Mouse (Mus musculus) liver, postnatal 0 days (tissue): ENCODE data around the gene Hivep3. TPM values are rescaled to one million over a fixed set of nuclear protein-coding genes. Genes with fewer than 3 reads are reported as not detected.

ENCODE experiments used
- ATAC-seq: fragments of 200-750 bp; cut with Nextera tagmentation; 2 replicates; pipeline ENCODE4 v1.8.0; 2017; ENCODE audit warnings: mild to moderate bottlenecking, moderate library complexity
- DNase-seq: peaks from one replicate; pipeline ENCODE4 v3.0.0-alpha.2; 2016
- H3K27ac ChIP-seq: fragments of 300-500 bp; sonication (generic); 2 replicates; pipeline ENCODE4 v1.5.1; 2014; ENCODE audit warnings: antibody characterized with exemption, moderate library complexity, mild to moderate bottlenecking, low read depth
- H3K27me3 ChIP-seq: fragments of 300-500 bp; sonication (generic); 2 replicates; pipeline ENCODE4 v1.6.1; 2014; ENCODE audit warnings: low read length, control low read depth, mixed read lengths; ENCODE audit not compliant: insufficient read depth
- H3K36me3 ChIP-seq: fragments of 300-500 bp; sonication (generic); replicated peaks from 2 replicates; pipeline ENCODE4 v1.6.1; 2014; ENCODE audit warnings: mild to moderate bottlenecking, control low read depth, low read length, moderate library complexity, mixed read lengths; ENCODE audit not compliant: insufficient read depth
- H3K4me1 ChIP-seq: fragments of 300-500 bp; sonication (generic); 2 replicates; pipeline ENCODE4 v1.6.1; 2014; ENCODE audit warnings: antibody characterized with exemption, mild to moderate bottlenecking, control low read depth; ENCODE audit not compliant: insufficient read depth
- H3K4me2 ChIP-seq: fragments of 300-500 bp; sonication (generic); 2 replicates; pipeline ENCODE4 v1.6.1; 2014; ENCODE audit warnings: low read depth, mild to moderate bottlenecking, low read length, moderate library complexity, mixed read lengths
- H3K4me3 ChIP-seq: fragments of 300-500 bp; sonication (generic); 2 replicates; pipeline ENCODE4 v1.5.1; 2014; ENCODE audit warnings: low read depth, low read length
- H3K9ac ChIP-seq: fragments of 300-500 bp; sonication (generic); replicated peaks from 2 replicates; pipeline ENCODE4 v1.6.1; 2014; ENCODE audit warnings: mild to moderate bottlenecking, moderate library complexity
- H3K9me3 ChIP-seq: fragments of 300-500 bp; sonication (generic); 2 replicates; pipeline ENCODE4 v1.6.1; 2016; ENCODE audit warnings: mild to moderate bottlenecking, control low read depth, low read length, mixed read lengths
- CTCF ChIP-seq: sonication (generic); IDR thresholded peaks from 2 replicates; pipeline ENCODE4 v1.5.1; 2016; ENCODE audit warnings: antibody characterized with exemption, low read depth
- EP300 ChIP-seq: IDR thresholded peaks from 2 replicates; pipeline ENCODE4 v1.6.1; 2016; ENCODE audit warnings: antibody characterized with exemption, low read depth, mild to moderate bottlenecking
- WGBS: fragments of 180-500 bp; shearing (Covaris S2); extraction: QIAGEN DNeasy Blood & Tissue Kit; methylation state at CpG from one replicate; pipeline ENCODE4 v1.1.7; 2014; ENCODE audit not compliant: insufficient replicate concordance; 5-methylcytosine and 5-hydroxymethylcytosine counted together
- polyA plus RNA-seq: library from polyadenylated mRNA; unstranded; fragments of >200 nt; fragmentation: Nextera tagmentation; extraction: Ambion mirVana; gene quantifications from 2 replicates; pipeline ENCODE4 v1.2.1, GENCODE M21; 2015

The Hivep3 gene
- polyA plus RNA-seq, 1 experiment from 2014 or later = 3.8 TPM

- no peaks in the 10 kb centered on the region for H3K9me3 ChIP-seq
- no peak overlapping the region for H3K4me3 ChIP-seq
- no peak overlapping the region for H3K4me2 ChIP-seq
- H3K9ac ChIP-seq = no peak overlapping the region
- no peaks in the 10 kb centered on the region for H3K36me3 ChIP-seq
- no peak for DNase-seq
- no peak overlapping the region for H3K27ac ChIP-seq
- 69% methylated on average over 1 of the region's 1 CpGs for WGBS
- TF ChIP-seq EP300 (no peak), CTCF (no peak)
- H3K27me3 ChIP-seq = peaks cover 10% of the 10 kb centered on the region
- no peaks in the 10 kb centered on the region for H3K4me1 ChIP-seq
- ATAC-seq = no peak
These were observed 294.1 kb downstream of the Hivep3 start for GRCm38 (mm10) chr4:120027671-120028070.

- H3K4me1 ChIP-seq = no peaks in the 10 kb centered on the region
- H3K9ac ChIP-seq = no peak overlapping the region
- no peak overlapping the region for H3K4me2 ChIP-seq
- H3K36me3 ChIP-seq = no peaks in the 10 kb centered on the region
- H3K4me3 ChIP-seq = no peak overlapping the region
- ATAC-seq (no peak), DNase-seq (no peak)
- peaks cover 29% of the 10 kb centered on the region for H3K27me3 ChIP-seq
- no peak overlapping the region for H3K27ac ChIP-seq
- 57% methylated on average over 1 of the region's 1 CpGs for WGBS
- no peaks in the 10 kb centered on the region for H3K9me3 ChIP-seq
- TF ChIP-seq EP300 (no peak), CTCF (no peak)
These were observed 296.4 kb downstream of the Hivep3 start for GRCm38 (mm10) chr4:120029937-120030336.

GRCm38 (mm10) chr4:120032320-120032983 lies 298.9 kb downstream of the Hivep3 start:
- 3% methylated on average over 55 of the region's 70 CpGs for WGBS

GRCm38 (mm10) chr4:120032984-120033355 lies 299.4 kb downstream of the Hivep3 start:
- WGBS = 1% methylated on average over 31 of the region's 38 CpGs
- H3K27me3 ChIP-seq = peaks cover 35% of the 10 kb centered on the region

More at GRCm38 (mm10) chr4:120032320-120032983, 298.9 kb downstream of the Hivep3 start:
- H3K27ac ChIP-seq = no peak overlapping the region
- DNase-seq (peak; percentile 43), ATAC-seq (peak; percentile 59)
- peak overlapping the region; percentile 30 for H3K9ac ChIP-seq
- H3K4me1 ChIP-seq = no peaks in the 10 kb centered on the region
- peaks cover 35% of the 10 kb centered on the region for H3K27me3 ChIP-seq
- peak overlapping the region; percentile 79 for H3K4me2 ChIP-seq
- peak overlapping the region; percentile 51 for H3K4me3 ChIP-seq
- H3K9me3 ChIP-seq = no peaks in the 10 kb centered on the region
- TF ChIP-seq EP300 (no peak), CTCF (no peak)
- H3K36me3 ChIP-seq = no peaks in the 10 kb centered on the region

GRCm38 (mm10) chr4:120036294-120036693 lies 302.7 kb downstream of the Hivep3 start:
- Histone ChIP-seq H3K9me3 (no peaks in the 10 kb centered on the region), H3K4me2 (no peak overlapping the region), H3K4me1 (no peaks in the 10 kb centered on the region), H3K4me3 (no peak overlapping the region), H3K36me3 (no peaks in the 10 kb centered on the region), H3K27ac (no peak overlapping the region), H3K9ac (no peak overlapping the region), H3K27me3 (peaks cover 34% of the 10 kb centered on the region)
- DNase-seq (no peak), ATAC-seq (no peak)
- WGBS = 74% methylated on average over 4 of the region's 4 CpGs
- TF ChIP-seq CTCF = no peak
- no peak for TF ChIP-seq EP300

More at GRCm38 (mm10) chr4:120032984-120033355, 299.4 kb downstream of the Hivep3 start:
- H3K4me1 ChIP-seq = no peaks in the 10 kb centered on the region
- no peaks in the 10 kb centered on the region for H3K9me3 ChIP-seq
- no peak for TF ChIP-seq CTCF
- no peak for TF ChIP-seq EP300
- H3K36me3 ChIP-seq = no peaks in the 10 kb centered on the region
- no peak for ATAC-seq
- peak overlapping the region; percentile 79 for H3K4me2 ChIP-seq
- no peak overlapping the region for H3K27ac ChIP-seq
- DNase-seq = no peak
- H3K9ac ChIP-seq = peak overlapping the region; percentile 30
- H3K4me3 ChIP-seq = peak overlapping the region; percentile 51

- H3K9ac ChIP-seq = no peak overlapping the region
- H3K27ac ChIP-seq = no peak overlapping the region
- no peak overlapping the region for H3K4me2 ChIP-seq
- no peaks in the 10 kb centered on the region for H3K9me3 ChIP-seq
- ATAC-seq = no peak
- peaks cover 28% of the 10 kb centered on the region for H3K27me3 ChIP-seq
- no peaks in the 10 kb centered on the region for H3K36me3 ChIP-seq
- no peak for DNase-seq
- 34% methylated on average over 7 of the region's 7 CpGs for WGBS
- H3K4me1 ChIP-seq = no peaks in the 10 kb centered on the region
- H3K4me3 ChIP-seq = no peak overlapping the region
- TF ChIP-seq EP300 (no peak), CTCF (no peak)
These were observed 303.4 kb downstream of the Hivep3 start for GRCm38 (mm10) chr4:120037007-120037406.
